Mouse (Mus musculus) myocyte (in vitro differentiated cells): ENCODE data around the gene Klhdc8a.

Source experiments
- MYOD1 ChIP-seq, 3 experiments: IDR thresholded peaks; one replicate each; pipeline ENCODE4 v1.6.1; 2011; ENCODE audit warnings: control low read depth in 2 of 3, low read depth in 2 of 3, mild to moderate bottlenecking in 2 of 3, moderate library complexity in 1 of 3; ENCODE audit not compliant: insufficient read length in 2 of 3, control insufficient read depth in 1 of 3
- POLR2A ChIP-seq: IDR thresholded peaks from one replicate; pipeline ENCODE4 v1.6.1; 2011; ENCODE audit warnings: low read depth, mild to moderate bottlenecking, control low read depth, moderate library complexity; ENCODE audit not compliant: insufficient read length
- POLR2AphosphoS2 ChIP-seq: IDR thresholded peaks from one replicate; pipeline ENCODE4 v1.6.1; 2011; ENCODE audit warnings: low read depth, control low read depth; ENCODE audit not compliant: insufficient read length
- USF1 ChIP-seq: IDR thresholded peaks from one replicate; pipeline ENCODE4 v1.6.1; 2011; ENCODE audit warnings: low read depth, mild to moderate bottlenecking, control low read depth, moderate library complexity

DNA sequence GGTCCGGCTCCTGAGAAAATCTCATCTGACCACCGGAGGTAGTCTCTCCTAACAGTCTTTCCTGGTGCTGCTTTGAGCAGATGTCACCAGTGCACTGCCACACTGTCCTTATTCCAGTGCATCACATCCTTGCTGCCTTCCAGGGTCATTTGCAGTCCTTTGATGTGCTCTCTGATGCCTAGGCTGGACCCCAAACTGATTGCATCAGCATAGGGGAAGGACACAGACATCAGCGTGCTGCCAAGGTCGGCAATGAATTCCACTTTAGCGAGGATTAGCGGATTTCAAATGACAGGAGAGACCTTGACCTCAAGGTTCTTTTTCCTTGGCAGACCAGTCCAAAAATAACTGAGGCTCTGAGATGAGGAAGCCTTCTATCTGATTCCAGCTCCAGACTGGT, 21.3 kb upstream of the Klhdc8a start:
- TF ChIP-seq POLR2AphosphoS2 (no peak), USF1 (no peak), MYOD1 (IDR thresholded peaks at IDR 0.05; ENCODE audit: control insufficient read depth in 1 of 3, insufficient read length in 2 of 3, low read depth in 2 of 3) (no peak), POLR2A (no peak)
